Comparison of ENCODE assay signal across 8 mouse cellular contexts in the genomic region with DNA sequence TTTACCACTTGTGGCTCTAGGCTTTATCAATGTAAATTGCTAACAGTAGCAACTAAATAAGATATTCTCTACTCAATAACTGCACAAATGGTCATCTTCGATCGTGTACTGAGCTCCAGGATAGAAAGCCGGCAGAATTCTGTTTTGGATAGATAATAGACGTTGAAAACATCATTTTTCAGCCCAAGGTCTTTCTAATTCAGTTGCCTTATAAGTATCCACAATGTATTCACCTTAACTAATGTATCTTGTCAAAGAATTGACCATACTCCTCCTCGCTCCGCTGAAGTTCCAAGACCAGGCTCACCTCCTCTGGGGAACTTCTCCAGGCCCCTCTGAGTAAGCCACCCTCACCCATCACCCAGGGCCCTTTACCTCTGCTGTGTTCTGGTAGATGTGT. TPM values are rescaled to one million over a fixed set of nuclear protein-coding genes. Genes with fewer than 3 reads are reported as not detected.
DNase-seq lines count a peak whose midpoint lies in the region; ATAC-seq and TF ChIP-seq lines count a peak whose summit lies in the region.

No protein-coding gene starts in this region.

- H3K9ac ChIP-seq in forebrain, embryonic 16.5 days (replicated peaks; ENCODE audit: low read depth, low read length), result peak overlapping the region; percentile 90
- no peak overlapping the region for H3K9ac ChIP-seq in liver, embryonic 15.5 days

- H3K27ac ChIP-seq in heart, embryonic 10.5 days, result no peak overlapping the region
- no peak overlapping the region for H3K27ac ChIP-seq in forebrain, embryonic 16.5 days (ENCODE audit: low read length)
- no peak overlapping the region for H3K27ac ChIP-seq in liver, embryonic 15.5 days (replicated peaks)
- no peak overlapping the region for H3K27ac ChIP-seq in kidney, adult 2 months (ENCODE audit: insufficient read depth, low read depth, low read length)

- peak overlapping the region; percentile 69 for H3K4me2 ChIP-seq in forebrain, embryonic 16.5 days (ENCODE audit: low read length)
- H3K4me2 ChIP-seq in liver, embryonic 15.5 days, result peak overlapping the region; percentile 95

- WGBS in heart, embryonic 10.5 days, result 58% methylated on average over 6 of the region's 6 CpGs
- 35% methylated on average over 6 of the region's 6 CpGs for WGBS in forebrain, embryonic 16.5 days
- 43% methylated on average over 6 of the region's 6 CpGs for WGBS in liver, embryonic 15.5 days (ENCODE audit: insufficient replicate concordance)
- WGBS in kidney, adult 2 months, result 48% methylated on average over 6 of the region's 6 CpGs

- TF ChIP-seq CTCF in C2C12 (IDR thresholded peaks at IDR 0.05; ENCODE audit: control insufficient read depth, insufficient read depth, insufficient read length), result no peak
- TF ChIP-seq CTCF in kidney, adult 2 months (conservative IDR thresholded peaks at IDR 0.05; ENCODE audit: insufficient read depth, insufficient read length, low read depth, low read length), result no peak

- H3K4me1 ChIP-seq in heart, embryonic 10.5 days, result peaks cover 9% of the 10 kb centered on the region; the same call in 1 of the 2 replicates
- peaks cover 29% of the 10 kb centered on the region for H3K4me1 ChIP-seq in forebrain, embryonic 16.5 days (replicated peaks; ENCODE audit: control insufficient read depth, insufficient read depth, low read length)
- H3K4me1 ChIP-seq in liver, embryonic 15.5 days (replicated peaks), result peaks cover 16% of the 10 kb centered on the region
- no peaks in the 10 kb centered on the region for H3K4me1 ChIP-seq in kidney, adult 2 months (ENCODE audit: control insufficient read depth, insufficient read depth, low read length)

- DNase-seq in heart, embryonic 10.5 days (ENCODE audit: low spot score), result no peak
- DNase-seq in heart, adult 18-20 months, result no peak
- no peak for DNase-seq in right cerebral cortex, adult 18-20 months
- no peak for DNase-seq in kidney, adult 2 months
- DNase-seq in ovary, adult 18-20 months (ENCODE audit: low spot score), result no peak

- no peaks in the 10 kb centered on the region for H3K9me3 ChIP-seq in heart, embryonic 10.5 days
- no peaks in the 10 kb centered on the region for H3K9me3 ChIP-seq in forebrain, embryonic 16.5 days (ENCODE audit: control insufficient read depth, low read length)
- H3K9me3 ChIP-seq in liver, embryonic 15.5 days (replicated peaks), result no peaks in the 10 kb centered on the region

- H3K79me2 ChIP-seq in C2C12 (ENCODE audit: control insufficient read depth, insufficient read depth), result no peaks in the 10 kb centered on the region

- peak overlapping the region; percentile 90 for H3K4me3 ChIP-seq in heart, embryonic 10.5 days
- H3K4me3 ChIP-seq in C2C12 (ENCODE audit: insufficient read depth, poor library complexity, severe bottlenecking), result peak overlapping the region; percentile 40
- peak overlapping the region; percentile 88 for H3K4me3 ChIP-seq in forebrain, embryonic 16.5 days (replicated peaks; ENCODE audit: low read length)
- H3K4me3 ChIP-seq in liver, embryonic 15.5 days (replicated peaks), result peak overlapping the region; percentile 68
- H3K4me3 ChIP-seq in kidney, adult 2 months (ENCODE audit: insufficient read depth, low read depth, low read length), result no peak overlapping the region

- no peak; the same call in 1 of the 2 replicates for ATAC-seq in forebrain, embryonic 16.5 days
- no peak for ATAC-seq in liver, embryonic 15.5 days (ENCODE audit: insufficient read depth)

- no peaks in the 10 kb centered on the region for H3K79me3 ChIP-seq in C2C12 (ENCODE audit: low read depth)

- H3ac ChIP-seq in C2C12 (ENCODE audit: control insufficient read depth, insufficient read length, low read depth), result no peak overlapping the region

- no peak for TF ChIP-seq POLR2A in kidney, adult 2 months (IDR thresholded peaks at IDR 0.05; ENCODE audit: low read depth, low read length)

- peaks cover 13% of the 10 kb centered on the region for H3K36me3 ChIP-seq in heart, embryonic 10.5 days
- no peaks in the 10 kb centered on the region for H3K36me3 ChIP-seq in C2C12 (ENCODE audit: control insufficient read depth, insufficient read depth)
- H3K36me3 ChIP-seq in forebrain, embryonic 16.5 days (ENCODE audit: control insufficient read depth, insufficient read depth), result peaks cover 6% of the 10 kb centered on the region; the same call in 1 of the 2 replicates
- H3K36me3 ChIP-seq in liver, embryonic 15.5 days (replicated peaks), result no peaks in the 10 kb centered on the region
- H3K36me3 ChIP-seq in kidney, adult 2 months (ENCODE audit: control insufficient read depth, insufficient read depth, low read length), result no peaks in the 10 kb centered on the region

- H3K27me3 ChIP-seq in heart, embryonic 10.5 days (ENCODE audit: insufficient read depth, poor library complexity, severe bottlenecking), result no peaks in the 10 kb centered on the region
- no peaks in the 10 kb centered on the region for H3K27me3 ChIP-seq in C2C12 (ENCODE audit: control insufficient read depth, insufficient read depth, insufficient read length)
- no peaks in the 10 kb centered on the region for H3K27me3 ChIP-seq in forebrain, embryonic 16.5 days (replicated peaks; ENCODE audit: control insufficient read depth, insufficient read depth, low read length)
- H3K27me3 ChIP-seq in liver, embryonic 15.5 days, result peaks cover 32% of the 10 kb centered on the region
- no peaks in the 10 kb centered on the region for H3K27me3 ChIP-seq in kidney, adult 2 months (replicated peaks; ENCODE audit: control insufficient read depth, insufficient read depth, low read length)

TF ChIP-seq in C2C12, 6 proteins besides CTCF, POLR2A, EP300 and RAD21:
- no peak for TF ChIP-seq MYOG (IDR thresholded peaks at IDR 0.05; ENCODE audit: control insufficient read depth, extremely low read depth, insufficient read length)
- no peak for TF ChIP-seq MYOD1 (IDR thresholded peaks at IDR 0.05; ENCODE audit: control insufficient read depth, insufficient read length, low read depth)
- no peak for TF ChIP-seq CEBPB (IDR thresholded peaks at IDR 0.05; ENCODE audit: low read depth)
- TF ChIP-seq FOSL1 (IDR thresholded peaks at IDR 0.05; ENCODE audit: insufficient read depth, low read length, poor library complexity, severe bottlenecking), result no peak
- TF ChIP-seq MAX (IDR thresholded peaks at IDR 0.05), result no peak
- no peak for TF ChIP-seq USF1 (IDR thresholded peaks at IDR 0.05; ENCODE audit: low read depth)

RNA-seq across cellular contexts. Expression of a gene that starts 1.2 kb away (rescaled TPM):
- 16.6 and 27.6 TPM in 2 replicates for polyA plus RNA-seq in heart, embryonic 10.5 days (2016; fragmentation: Nextera tagmentation; extraction: Ambion mirVana)
- 1 to 10 TPM; 1.0 to 1.6 TPM for total RNA-seq in heart, adult 18-20 months (2021)
- polyA plus RNA-seq in C2C12 (2012; fragmentation: generic; extraction: Trizol), result 0.89 TPM
- 171 and 173 TPM in 2 replicates for polyA plus RNA-seq in forebrain, embryonic 16.5 days (2015; fragmentation: Nextera tagmentation; extraction: Ambion mirVana)
- 1.0 and 1.2 TPM in 2 replicates for polyA plus RNA-seq in liver, embryonic 15.5 days (2015; fragmentation: Nextera tagmentation; extraction: Ambion mirVana)
- polyA plus RNA-seq in kidney, adult 2 months (2012; rRNA removed), result 1.6 and 2.3 TPM in 2 replicates

RNA-seq across cellular contexts. Expression of a gene that starts 40.3 kb away (rescaled TPM):
- 114 and 125 TPM in 2 replicates for polyA plus RNA-seq in heart, embryonic 10.5 days (2016; fragmentation: Nextera tagmentation; extraction: Ambion mirVana)
- 10 to 100 TPM; 32.4 to 39.4 TPM for total RNA-seq in heart, adult 18-20 months (2021)
- polyA plus RNA-seq in C2C12 (2012; fragmentation: generic; extraction: Trizol), result 46.0 TPM
- 158 and 182 TPM in 2 replicates for polyA plus RNA-seq in forebrain, embryonic 16.5 days (2015; fragmentation: Nextera tagmentation; extraction: Ambion mirVana)
- polyA plus RNA-seq in liver, embryonic 15.5 days (2015; fragmentation: Nextera tagmentation; extraction: Ambion mirVana), result 57.2 and 57.7 TPM in 2 replicates
- polyA plus RNA-seq in kidney, adult 2 months (2012; rRNA removed), result 88.5 and 89.6 TPM in 2 replicates

RNA-seq across cellular contexts. Expression of a gene that starts 54.3 kb away (rescaled TPM):
- polyA plus RNA-seq in heart, embryonic 10.5 days (2016; fragmentation: Nextera tagmentation; extraction: Ambion mirVana), result 56.0 and 84.9 TPM in 2 replicates
- not detected for total RNA-seq in heart, adult 18-20 months (2021)
- 25.4 TPM for polyA plus RNA-seq in C2C12 (2012; fragmentation: generic; extraction: Trizol)
- 18.4 and 21.2 TPM in 2 replicates for polyA plus RNA-seq in forebrain, embryonic 16.5 days (2015; fragmentation: Nextera tagmentation; extraction: Ambion mirVana)
- polyA plus RNA-seq in liver, embryonic 15.5 days (2015; fragmentation: Nextera tagmentation; extraction: Ambion mirVana), result 16.2 and 17.5 TPM in 2 replicates
- polyA plus RNA-seq in kidney, adult 2 months (2012; rRNA removed), result 0.75 and 1.4 TPM in 2 replicates
